Mouse (Mus musculus) kidney, embryonic 14.5 days (tissue): ENCODE data around the gene Srl. TPM values are rescaled to one million over a fixed set of nuclear protein-coding genes. Genes with fewer than 3 reads are reported as not detected.

Experiments
- ATAC-seq: fragments of 200-750 bp; cut with Nextera tagmentation; 2 replicates; pipeline ENCODE4 v1.8.0; 2017; ENCODE audit warnings: moderate number of reproducible peaks, mild to moderate bottlenecking, moderate TSS enrichment, moderate library complexity; ENCODE audit not compliant: low FRiP score, low TSS enrichment
- H3K27ac ChIP-seq: fragments of 300-500 bp; sonication (generic); 2 replicates; pipeline ENCODE4 v1.5.1; 2014; ENCODE audit warnings: low read depth, mild to moderate bottlenecking, low read length, moderate library complexity, mixed read lengths
- H3K27me3 ChIP-seq: fragments of 300-500 bp; sonication (generic); 2 replicates; pipeline ENCODE4 v1.6.1; 2014; ENCODE audit warnings: mild to moderate bottlenecking, low read length; ENCODE audit not compliant: control insufficient read depth, insufficient read depth
- H3K36me3 ChIP-seq: fragments of 300-500 bp; sonication (generic); 2 replicates; pipeline ENCODE4 v1.6.1; 2014; ENCODE audit warnings: low read length, mixed read lengths; ENCODE audit not compliant: control insufficient read depth, insufficient read depth
- H3K4me1 ChIP-seq: fragments of 300-500 bp; sonication (generic); 2 replicates; pipeline ENCODE4 v1.6.1; 2014; ENCODE audit warnings: low read length, mixed read lengths; ENCODE audit not compliant: control insufficient read depth, insufficient read depth
- H3K4me2 ChIP-seq: fragments of 300-500 bp; sonication (generic); replicated peaks from 2 replicates; pipeline ENCODE4 v1.6.1; 2014; ENCODE audit warnings: low read depth, mild to moderate bottlenecking, low read length
- H3K4me3 ChIP-seq: fragments of 300-500 bp; sonication (generic); 2 replicates; pipeline ENCODE4 v1.5.1; 2014; ENCODE audit warnings: mild to moderate bottlenecking, low read length
- H3K9ac ChIP-seq: fragments of 300-500 bp; sonication (generic); 2 replicates; pipeline ENCODE4 v1.6.1; 2014; ENCODE audit warnings: low read depth, mild to moderate bottlenecking, low read length, moderate library complexity
- H3K9me3 ChIP-seq: fragments of 300-500 bp; sonication (generic); 2 replicates; pipeline ENCODE4 v1.6.1; 2016; ENCODE audit warnings: low read length; ENCODE audit not compliant: control insufficient read depth
- WGBS: fragments of 180-500 bp; shearing (Covaris S2); extraction: QIAGEN DNeasy Blood & Tissue Kit; methylation state at CpG from one replicate; pipeline ENCODE4 v1.1.7; 2014; 5-methylcytosine and 5-hydroxymethylcytosine counted together
- polyA plus RNA-seq: library from polyadenylated mRNA; unstranded; fragments of >200 nt; fragmentation: Nextera tagmentation; extraction: Ambion mirVana; gene quantifications from 2 replicates; pipeline ENCODE4 v1.2.1, GENCODE M21; 2014

Gene Srl
- polyA plus RNA-seq, 1 experiment from 2014 or later: 21.1 TPM

- no peaks in the 10 kb centered on the region for H3K4me1 ChIP-seq
- H3K27ac ChIP-seq: no peak overlapping the region
- no peak overlapping the region for H3K4me2 ChIP-seq
- H3K4me3 ChIP-seq: no peak overlapping the region
- ATAC-seq: no peak
- no peaks in the 10 kb centered on the region for H3K9me3 ChIP-seq
- H3K36me3 ChIP-seq: no peaks in the 10 kb centered on the region
- no peaks in the 10 kb centered on the region for H3K27me3 ChIP-seq
- H3K9ac ChIP-seq: no peak overlapping the region
- WGBS: 47% methylated on average over 7 of the region's 7 CpGs
Observed at GRCm38 (mm10) chr16:4578630-4579029, 37.0 kb upstream of the Srl start.

GRCm38 (mm10) chr16:4576873-4577272 lies 35.3 kb upstream of the Srl start:
- H3K27me3 ChIP-seq: no peaks in the 10 kb centered on the region
- H3K4me2 ChIP-seq: no peak overlapping the region
- H3K9ac ChIP-seq: no peak overlapping the region
- no peaks in the 10 kb centered on the region for H3K9me3 ChIP-seq
- ATAC-seq: no peak
- WGBS: 58% methylated on average over 2 of the region's 2 CpGs
- H3K4me1 ChIP-seq: no peaks in the 10 kb centered on the region
- no peaks in the 10 kb centered on the region for H3K36me3 ChIP-seq
- no peak overlapping the region for H3K4me3 ChIP-seq
- H3K27ac ChIP-seq: no peak overlapping the region

GRCm38 (mm10) chr16:4576038-4576437 lies 34.4 kb upstream of the Srl start:
- Histone ChIP-seq H3K9me3 (no peaks in the 10 kb centered on the region), H3K27me3 (no peaks in the 10 kb centered on the region), H3K4me2 (no peak overlapping the region), H3K27ac (no peak overlapping the region), H3K36me3 (no peaks in the 10 kb centered on the region), H3K4me3 (no peak overlapping the region), H3K9ac (no peak overlapping the region), H3K4me1 (peaks cover 3% of the 10 kb centered on the region; the same call in 1 of the 2 replicates)
- 57% methylated on average over 2 of the region's 2 CpGs for WGBS
- no peak for ATAC-seq

- Histone ChIP-seq H3K4me2 (no peak overlapping the region), H3K4me1 (peaks cover 8% of the 10 kb centered on the region; the same call in 1 of the 2 replicates), H3K27ac (no peak overlapping the region), H3K9ac (peak overlapping the region; percentile 23; the same call in 1 of the 2 replicates), H3K36me3 (no peaks in the 10 kb centered on the region), H3K27me3 (no peaks in the 10 kb centered on the region), H3K9me3 (no peaks in the 10 kb centered on the region), H3K4me3 (no peak overlapping the region)
- WGBS: 49% methylated on average over 4 of the region's 4 CpGs
- peak; percentile 75 for ATAC-seq
Observed at GRCm38 (mm10) chr16:4570737-4571136, 29.1 kb upstream of the Srl start.

GRCm38 (mm10) chr16:4567912-4568311 lies 26.3 kb upstream of the Srl start:
- no peak overlapping the region for H3K4me2 ChIP-seq
- H3K27ac ChIP-seq: no peak overlapping the region
- H3K9me3 ChIP-seq: no peaks in the 10 kb centered on the region
- H3K9ac ChIP-seq: no peak overlapping the region
- H3K27me3 ChIP-seq: no peaks in the 10 kb centered on the region
- H3K4me3 ChIP-seq: no peak overlapping the region
- peak; percentile 67 for ATAC-seq
- H3K36me3 ChIP-seq: no peaks in the 10 kb centered on the region
- WGBS: 17% methylated on average over 4 of the region's 4 CpGs
- peaks cover 8% of the 10 kb centered on the region; the same call in 1 of the 2 replicates for H3K4me1 ChIP-seq

- H3K27me3 ChIP-seq: no peaks in the 10 kb centered on the region
- peak overlapping the region; percentile 95 for H3K27ac ChIP-seq
- peak; percentile 21 for ATAC-seq
- peak overlapping the region; percentile 86; the same call in 1 of the 2 replicates for H3K9ac ChIP-seq
- peak overlapping the region; percentile 70 for H3K4me3 ChIP-seq
- H3K36me3 ChIP-seq: no peaks in the 10 kb centered on the region
- WGBS: 2% methylated on average over 43 of the region's 43 CpGs
- peak overlapping the region; percentile 86 for H3K4me2 ChIP-seq
- peaks cover 17% of the 10 kb centered on the region for H3K4me1 ChIP-seq
- H3K9me3 ChIP-seq: no peaks in the 10 kb centered on the region
Observed at GRCm38 (mm10) chr16:4560145-4560952, 18.7 kb upstream of the Srl start.

- Histone ChIP-seq H3K36me3 (no peaks in the 10 kb centered on the region), H3K27ac (peak within 1 kb of the TSS; percentile 95), H3K27me3 (no peaks in the 10 kb centered on the region), H3K4me3 (peak within 1 kb of the TSS; percentile 70), H3K9ac (peak within 1 kb of the TSS; percentile 86), H3K9me3 (no peaks in the 10 kb centered on the region), H3K4me2 (peak within 1 kb of the TSS; percentile 86), H3K4me1 (peaks cover 17% of the 10 kb centered on the region)
- peak; percentile 33 for ATAC-seq
- 1% methylated on average over 15 of the region's 17 CpGs for WGBS
Observed at GRCm38 (mm10) chr16:4559715-4560144, 18.1 kb upstream of the Srl start, which contains the start of gene Tfap4. Gene Tfap4, minus strand, starts transcription at chr16:4559854.

GRCm38 (mm10) chr16:4558980-4559631 lies 17.5 kb upstream of the Srl start:
- H3K27me3 ChIP-seq: no peaks in the 10 kb centered on the region
- peaks cover 17% of the 10 kb centered on the region for H3K4me1 ChIP-seq
- peak overlapping the region; percentile 86 for H3K9ac ChIP-seq
- peak; percentile 16 for ATAC-seq
- WGBS: under 1% methylated on average over 43 of the region's 43 CpGs
- H3K4me3 ChIP-seq: peak overlapping the region; percentile 70
- H3K27ac ChIP-seq: peak overlapping the region; percentile 95
- no peaks in the 10 kb centered on the region for H3K9me3 ChIP-seq
- H3K4me2 ChIP-seq: peak overlapping the region; percentile 86
- no peaks in the 10 kb centered on the region for H3K36me3 ChIP-seq
